ENCODE assay signal across 8 mouse cellular contexts in genomic region chr14:79481339-79482151, GRCm38 (mm10). TPM values are rescaled to one million over a fixed set of nuclear protein-coding genes. Genes with fewer than 3 reads are reported as not detected.
A peak's percentile ranks its signal among the peaks of the same experiment; 100 is the strongest.
DNase-seq lines count a peak whose midpoint lies in the region; ATAC-seq and TF ChIP-seq lines count a peak whose summit lies in the region.

Gene Wbp4, minus strand, starts transcription at chr14:79481520.

- peak; percentile 87 for ATAC-seq in kidney, embryonic 14.5 days (ENCODE audit: low FRiP score, low TSS enrichment)
- ATAC-seq in limb, embryonic 15.5 days (ENCODE audit: insufficient number of reproducible peaks, low FRiP score, low TSS enrichment, low read depth), result peak; percentile 92
- peak; percentile 94 for ATAC-seq in midbrain, postnatal 0 days (ENCODE audit: low FRiP score)

- under 1% methylated on average over 85 of the region's 86 CpGs for WGBS in heart, embryonic 10.5 days
- WGBS in kidney, embryonic 14.5 days, result under 1% methylated on average over 64 of the region's 86 CpGs
- under 1% methylated on average over 77 of the region's 86 CpGs for WGBS in limb, embryonic 15.5 days
- WGBS in midbrain, postnatal 0 days, result under 1% methylated on average over 66 of the region's 86 CpGs

- peak; percentile 91; the same call in 1 of the 2 replicates for TF ChIP-seq POLR2A in embryonic fibroblast, embryonic 13.5 days (IDR thresholded peaks at IDR 0.05; ENCODE audit: low read depth, low read length)

- H3K4me3 ChIP-seq in C2C12 (ENCODE audit: insufficient read depth, poor library complexity, severe bottlenecking), result peak within 1 kb of the TSS; percentile 84
- peak within 1 kb of the TSS; percentile 60 for H3K4me3 ChIP-seq in embryonic fibroblast, embryonic 13.5 days (ENCODE audit: insufficient read depth, low read length)
- peak within 1 kb of the TSS; percentile 95 for H3K4me3 ChIP-seq in heart, embryonic 10.5 days
- peak within 1 kb of the TSS; percentile 87 for H3K4me3 ChIP-seq in kidney, embryonic 14.5 days (ENCODE audit: low read length)
- peak within 1 kb of the TSS; percentile 77 for H3K4me3 ChIP-seq in limb, embryonic 15.5 days
- peak within 1 kb of the TSS; percentile 97 for H3K4me3 ChIP-seq in midbrain, postnatal 0 days (ENCODE audit: low read depth, low read length)

- peaks cover 84% of the 10 kb centered on the region for H3K79me2 ChIP-seq in C2C12 (ENCODE audit: control insufficient read depth, insufficient read depth)

- peak within 1 kb of the TSS; percentile 81 for H3K4me2 ChIP-seq in kidney, embryonic 14.5 days (replicated peaks; ENCODE audit: low read depth, low read length)
- H3K4me2 ChIP-seq in limb, embryonic 15.5 days, result peak within 1 kb of the TSS; percentile 65
- peak within 1 kb of the TSS; percentile 64 for H3K4me2 ChIP-seq in midbrain, postnatal 0 days (ENCODE audit: low read depth, low read length, poor library complexity, severe bottlenecking)

- H3K9me3 ChIP-seq in heart, embryonic 10.5 days, result no peaks in the 10 kb centered on the region
- no peaks in the 10 kb centered on the region for H3K9me3 ChIP-seq in kidney, embryonic 14.5 days (ENCODE audit: control insufficient read depth, low read length)
- no peaks in the 10 kb centered on the region for H3K9me3 ChIP-seq in limb, embryonic 15.5 days
- no peaks in the 10 kb centered on the region for H3K9me3 ChIP-seq in midbrain, postnatal 0 days (ENCODE audit: low read length)

- H3K27me3 ChIP-seq in C2C12 (ENCODE audit: control insufficient read depth, insufficient read depth, insufficient read length), result no peaks in the 10 kb centered on the region
- H3K27me3 ChIP-seq in heart, embryonic 10.5 days (ENCODE audit: insufficient read depth, poor library complexity, severe bottlenecking), result no peaks in the 10 kb centered on the region
- H3K27me3 ChIP-seq in kidney, embryonic 14.5 days (ENCODE audit: control insufficient read depth, insufficient read depth, low read length), result no peaks in the 10 kb centered on the region
- no peaks in the 10 kb centered on the region for H3K27me3 ChIP-seq in limb, embryonic 15.5 days
- H3K27me3 ChIP-seq in midbrain, postnatal 0 days (ENCODE audit: insufficient read depth, low read length), result no peaks in the 10 kb centered on the region

- peak within 1 kb of the TSS; percentile 95 for H3K9ac ChIP-seq in kidney, embryonic 14.5 days (ENCODE audit: low read depth, low read length)
- H3K9ac ChIP-seq in limb, embryonic 15.5 days, result peak within 1 kb of the TSS; percentile 94
- peak within 1 kb of the TSS; percentile 86 for H3K9ac ChIP-seq in midbrain, postnatal 0 days (replicated peaks; ENCODE audit: low read length, poor library complexity, severe bottlenecking)

- H3K4me1 ChIP-seq in embryonic fibroblast, embryonic 13.5 days (ENCODE audit: control insufficient read depth, insufficient read depth, low read length), result peaks cover 8% of the 10 kb centered on the region; the same call in 1 of the 2 replicates
- H3K4me1 ChIP-seq in heart, embryonic 10.5 days, result peaks cover 35% of the 10 kb centered on the region
- peaks cover 21% of the 10 kb centered on the region for H3K4me1 ChIP-seq in kidney, embryonic 14.5 days (ENCODE audit: control insufficient read depth, insufficient read depth, low read length)
- H3K4me1 ChIP-seq in limb, embryonic 15.5 days, result peaks cover 30% of the 10 kb centered on the region
- peaks cover 8% of the 10 kb centered on the region for H3K4me1 ChIP-seq in midbrain, postnatal 0 days (ENCODE audit: insufficient read depth, low read length)

- H3K79me3 ChIP-seq in C2C12 (ENCODE audit: low read depth), result peaks cover 40% of the 10 kb centered on the region

- peak within 1 kb of the TSS; percentile 96 for H3K27ac ChIP-seq in embryonic fibroblast, embryonic 13.5 days (ENCODE audit: insufficient read depth, low read length)
- H3K27ac ChIP-seq in heart, embryonic 10.5 days, result peak within 1 kb of the TSS; percentile 100
- peak within 1 kb of the TSS; percentile 99 for H3K27ac ChIP-seq in kidney, embryonic 14.5 days (ENCODE audit: low read depth, low read length)
- peak within 1 kb of the TSS; percentile 100 for H3K27ac ChIP-seq in limb, embryonic 15.5 days
- peak within 1 kb of the TSS; percentile 100 for H3K27ac ChIP-seq in midbrain, postnatal 0 days (ENCODE audit: low read depth, low read length)

- peak; percentile 98 for DNase-seq in brain, adult 2 months (ENCODE audit: low read depth, low spot score)
- DNase-seq in heart, embryonic 10.5 days (ENCODE audit: low spot score), result peak; percentile 95
- DNase-seq in midbrain, postnatal 0 days (ENCODE audit: low spot score), result peak; percentile 97
- peak; percentile 93 to 94 for DNase-seq in spleen, postnatal 10 days (ENCODE audit: low spot score in 2 of 2)

- TF ChIP-seq CTCF in C2C12 (IDR thresholded peaks at IDR 0.05; ENCODE audit: control insufficient read depth, insufficient read depth, insufficient read length), result no peak
- no peak for TF ChIP-seq CTCF in embryonic fibroblast, embryonic 13.5 days (IDR thresholded peaks at IDR 0.05; ENCODE audit: borderline replicate concordance, insufficient read depth, low read length)
- TF ChIP-seq CTCF in midbrain, postnatal 0 days (IDR thresholded peaks at IDR 0.05), result no peak

- H3ac ChIP-seq in C2C12 (ENCODE audit: control insufficient read depth, insufficient read length, low read depth), result peak within 1 kb of the TSS; percentile 78

- H3K36me3 ChIP-seq in C2C12 (ENCODE audit: control insufficient read depth, insufficient read depth), result peaks cover 11% of the 10 kb centered on the region
- H3K36me3 ChIP-seq in heart, embryonic 10.5 days, result peaks cover 15% of the 10 kb centered on the region
- H3K36me3 ChIP-seq in kidney, embryonic 14.5 days (ENCODE audit: control insufficient read depth, insufficient read depth, low read length), result peaks cover 9% of the 10 kb centered on the region
- H3K36me3 ChIP-seq in limb, embryonic 15.5 days, result peaks cover 8% of the 10 kb centered on the region
- peaks cover 3% of the 10 kb centered on the region; the same call in 1 of the 2 replicates for H3K36me3 ChIP-seq in midbrain, postnatal 0 days (ENCODE audit: insufficient read depth, low read length)

TF ChIP-seq in C2C12, 6 proteins besides CTCF, POLR2A, EP300 and RAD21:
- TF ChIP-seq CEBPB (IDR thresholded peaks at IDR 0.05; ENCODE audit: low read depth) (no peak), FOSL1 (IDR thresholded peaks at IDR 0.05; ENCODE audit: insufficient read depth, low read length, poor library complexity, severe bottlenecking) (no peak), MYOD1 (IDR thresholded peaks at IDR 0.05; ENCODE audit: control insufficient read depth, insufficient read length, low read depth) (no peak), MYOG (IDR thresholded peaks at IDR 0.05; ENCODE audit: control insufficient read depth, extremely low read depth, insufficient read length) (no peak), USF1 (IDR thresholded peaks at IDR 0.05; ENCODE audit: low read depth) (no peak), MAX (IDR thresholded peaks at IDR 0.05) (no peak)

RNA-seq across cellular contexts. Expression of gene Wbp4, which starts in this region (rescaled TPM):
- 9.8 TPM for polyA plus RNA-seq in C2C12 (2012; fragmentation: generic; extraction: Trizol)
- polyA plus RNA-seq in embryonic fibroblast, embryonic 13.5 days (2011; ENCODE audit: insufficient read length, low read depth, missing spikeins), result 43.9 and 54.1 TPM in 2 replicates
- 28.4 and 33.6 TPM in 2 replicates for polyA plus RNA-seq in heart, embryonic 10.5 days (2016; fragmentation: Nextera tagmentation; extraction: Ambion mirVana)
- polyA plus RNA-seq in kidney, embryonic 14.5 days (2014; fragmentation: Nextera tagmentation; extraction: Ambion mirVana), result 47.1 and 64.8 TPM in 2 replicates
- 40.9 and 42.1 TPM in 2 replicates for polyA plus RNA-seq in limb, embryonic 15.5 days (2015; fragmentation: Nextera tagmentation; extraction: Ambion mirVana)
- total RNA-seq in midbrain, postnatal 0 days (2014; rRNA removed), result 30.5 and 38.1 TPM in 2 replicates
- 51.6 and 54.2 TPM in 2 replicates for polyA plus RNA-seq in midbrain, postnatal 0 days (2015; fragmentation: Nextera tagmentation; extraction: Ambion mirVana)

Comparison
In these comparisons a context has a peak if more than half of its experiments do, and no peak if none do; other contexts are left out.
1. Peak in every context shown above with its lines: DNase-seq, ATAC-seq, H3K4me3 ChIP-seq and H3K27ac ChIP-seq.